ENCODE assay signal across 9 mouse cellular contexts in genomic region chr17:27971496-27971895, GRCm38 (mm10).
A peak's percentile ranks its signal among the peaks of the same experiment; 100 is the strongest.
DNase-seq lines count a peak whose midpoint lies in the region; ATAC-seq and TF ChIP-seq lines count a peak whose summit lies in the region.
"Had no signal": no experiment of that assay in that cellular context is flagged by ENCODE, and none has a peak within 500 bp of the region (broad histone marks: within the 10 kb centered on the region; RNA-seq: fewer than 3 reads in every experiment).

No protein-coding gene starts in this region.

- peak; percentile 90 for DNase-seq in forebrain, postnatal 0 days
- no peak for DNase-seq in forebrain, embryonic 10.5 days (ENCODE audit: extremely low spot score, low spot score)
- peak; percentile 75 for DNase-seq in cerebellum, adult 9-10 months
- peak; percentile 48 to 57 for DNase-seq in left cerebral cortex, adult 2 months (ENCODE audit: extremely low spot score in 1 of 2, low spot score in 2 of 2)
- peak; percentile 44 for DNase-seq in right cerebral cortex, postnatal 14 days
- DNase-seq in yolk sac, embryonic 10.5 days (ENCODE audit: low spot score), result no peak
- DNase-seq: liver, embryonic 13.5 days had no signal

- 0 out of 2 replicates have a peak overlapping the region, but pooled peaks have one; percentile 29 for H3K27ac ChIP-seq in forebrain, postnatal 0 days (ENCODE audit: low read depth, low read length)
- H3K27ac ChIP-seq in forebrain, embryonic 10.5 days, result no peak overlapping the region
- 0 out of 2 replicates have a peak overlapping the region, but pooled peaks have one; percentile 9 for H3K27ac ChIP-seq in heart, embryonic 12.5 days (ENCODE audit: poor library complexity, severe bottlenecking)
- H3K27ac ChIP-seq in left cerebral cortex, adult 2 months, result no peak overlapping the region; the same call in 1 of the 2 replicates
- H3K27ac ChIP-seq in midbrain, embryonic 16.5 days (ENCODE audit: low read length), result no peak overlapping the region
- H3K27ac ChIP-seq: liver, embryonic 13.5 days had no signal

- no peak overlapping the region for H3K4me3 ChIP-seq in forebrain, postnatal 0 days (ENCODE audit: low read depth, low read length)
- H3K4me3 ChIP-seq in forebrain, embryonic 10.5 days, result no peak overlapping the region
- H3K4me3 ChIP-seq in heart, embryonic 12.5 days, result no peak overlapping the region
- no peak overlapping the region for H3K4me3 ChIP-seq in left cerebral cortex, adult 2 months
- no peak overlapping the region for H3K4me3 ChIP-seq in midbrain, embryonic 16.5 days (ENCODE audit: low read depth, low read length)
- H3K4me3 ChIP-seq: liver, embryonic 13.5 days had no signal

- no peak overlapping the region for H3K4me2 ChIP-seq in forebrain, postnatal 0 days (ENCODE audit: low read depth)
- H3K4me2 ChIP-seq in heart, embryonic 12.5 days, result no peak overlapping the region
- no peak overlapping the region for H3K4me2 ChIP-seq in midbrain, embryonic 16.5 days (ENCODE audit: low read length)
- H3K4me2 ChIP-seq: liver, embryonic 13.5 days had no signal

- H3K9ac ChIP-seq in forebrain, postnatal 0 days, result no peak overlapping the region
- no peak overlapping the region for H3K9ac ChIP-seq in heart, embryonic 12.5 days
- no peak overlapping the region for H3K9ac ChIP-seq in midbrain, embryonic 16.5 days (ENCODE audit: low read depth, low read length)
- H3K9ac ChIP-seq: liver, embryonic 13.5 days had no signal

- peak; percentile 54 for ATAC-seq in forebrain, postnatal 0 days
- no peak for ATAC-seq in heart, embryonic 12.5 days (ENCODE audit: insufficient number of reproducible peaks, low FRiP score)
- ATAC-seq in midbrain, embryonic 16.5 days, result no peak

- H3K36me3 ChIP-seq in forebrain, postnatal 0 days (ENCODE audit: insufficient read depth), result peaks cover 6% of the 10 kb centered on the region; the same call in 1 of the 2 replicates
- H3K36me3 ChIP-seq in forebrain, embryonic 10.5 days (replicated peaks), result peaks cover 10% of the 10 kb centered on the region
- peaks cover 11% of the 10 kb centered on the region for H3K36me3 ChIP-seq in heart, embryonic 12.5 days
- H3K36me3 ChIP-seq in midbrain, embryonic 16.5 days (ENCODE audit: control insufficient read depth, insufficient read depth, low read length), result peaks cover 2% of the 10 kb centered on the region; the same call in 1 of the 2 replicates

- H3K27me3 ChIP-seq in forebrain, postnatal 0 days (ENCODE audit: insufficient read depth, low read length), result no peaks in the 10 kb centered on the region
- H3K27me3 ChIP-seq in forebrain, embryonic 10.5 days (ENCODE audit: poor library complexity, severe bottlenecking), result no peaks in the 10 kb centered on the region
- no peaks in the 10 kb centered on the region for H3K27me3 ChIP-seq in heart, embryonic 12.5 days (replicated peaks)
- no peaks in the 10 kb centered on the region for H3K27me3 ChIP-seq in midbrain, embryonic 16.5 days (ENCODE audit: control insufficient read depth, insufficient read depth, low read depth, low read length)
- H3K27me3 ChIP-seq: liver, embryonic 13.5 days had no signal

- H3K4me1 ChIP-seq in forebrain, postnatal 0 days (ENCODE audit: insufficient read depth), result 0 out of 2 replicates have a peak, but pooled peaks cover 6% of the 10 kb centered on the region
- H3K4me1 ChIP-seq in forebrain, embryonic 10.5 days, result peaks cover 16% of the 10 kb centered on the region
- peaks cover 64% of the 10 kb centered on the region for H3K4me1 ChIP-seq in heart, embryonic 12.5 days (replicated peaks)
- H3K4me1 ChIP-seq in midbrain, embryonic 16.5 days (ENCODE audit: control insufficient read depth, insufficient read depth, low read length), result no peaks in the 10 kb centered on the region
- H3K4me1 ChIP-seq: liver, embryonic 13.5 days had no signal

- intact Hi-C loops in left cerebral cortex, adult 2 months (cut with DNase I), result no loop called here

- 70% methylated on average over 9 of the region's 9 CpGs for WGBS in forebrain, postnatal 0 days
- 94% methylated on average over 9 of the region's 9 CpGs for WGBS in forebrain, embryonic 10.5 days
- 73% methylated on average over 9 of the region's 9 CpGs for WGBS in heart, embryonic 12.5 days
- 93% methylated on average over 9 of the region's 9 CpGs for WGBS in midbrain, embryonic 16.5 days

- H3K9me3 ChIP-seq in forebrain, postnatal 0 days (ENCODE audit: low read length), result no peaks in the 10 kb centered on the region
- no peaks in the 10 kb centered on the region for H3K9me3 ChIP-seq in forebrain, embryonic 10.5 days
- no peaks in the 10 kb centered on the region for H3K9me3 ChIP-seq in heart, embryonic 12.5 days (replicated peaks)
- no peaks in the 10 kb centered on the region for H3K9me3 ChIP-seq in midbrain, embryonic 16.5 days (replicated peaks; ENCODE audit: control insufficient read depth, low read length, poor library complexity, severe bottlenecking)
- H3K9me3 ChIP-seq: liver, embryonic 13.5 days had no signal

- TF ChIP-seq CTCF in forebrain, postnatal 0 days (IDR thresholded peaks at IDR 0.05; ENCODE audit: low read depth), result no peak
- TF ChIP-seq CTCF in left cerebral cortex, adult 2 months (IDR thresholded peaks at IDR 0.05), result no peak

Comparison
In these comparisons a context has a peak if more than half of its experiments do, and no peak if none do; other contexts are left out.
1. DNase-seq: peak in forebrain, postnatal 0 days (single experiment), cerebellum, adult 9-10 months (single experiment), left cerebral cortex, adult 2 months (2 of 2) and right cerebral cortex, postnatal 14 days (single experiment); none in forebrain, embryonic 10.5 days (single experiment) and yolk sac, embryonic 10.5 days (single experiment).
2. H3K27ac ChIP-seq: peak in forebrain, postnatal 0 days (single experiment) and heart, embryonic 12.5 days (single experiment); none in forebrain, embryonic 10.5 days (single experiment), left cerebral cortex, adult 2 months (single experiment) and midbrain, embryonic 16.5 days (single experiment).